Mouse (Mus musculus) CH12.LX (cell line): ENCODE results near the gene Stx8.

Experiments used
- CTCF ChIP-seq, 2 experiments: IDR thresholded peaks in 1 of 2; conservative IDR thresholded peaks in 1 of 2; 2 replicates each; pipeline ENCODE4 v1.5.1; 2011 to 2012; ENCODE audit warnings: low read depth in 2 of 2, low read length in 2 of 2, improper control_type of control experiment in 1 of 2, inconsistent platforms in 1 of 2, mild to moderate bottlenecking in 1 of 2, moderate library complexity in 1 of 2
- EP300 ChIP-seq: IDR thresholded peaks from 2 replicates; pipeline ENCODE4 v1.6.1; 2011; ENCODE audit warnings: low read length, improper control_type of control experiment
- KAT2A ChIP-seq: IDR thresholded peaks from 2 replicates; pipeline ENCODE4 v1.6.1; 2012; ENCODE audit warnings: low read length, improper control_type of control experiment, inconsistent platforms; ENCODE audit not compliant: insufficient replicate concordance
- POLR2A ChIP-seq: IDR thresholded peaks from 2 replicates; pipeline ENCODE4 v1.6.1; 2011; ENCODE audit warnings: low read depth, mild to moderate bottlenecking, improper control_type of control experiment, low read length

- 0 out of 2 replicates have a peak, but pooled peaks have one; percentile 28 for TF ChIP-seq KAT2A
- TF ChIP-seq CTCF (conservative IDR thresholded peaks at IDR 0.05 in 1 of 2, IDR thresholded peaks at IDR 0.05 in 1 of 2; ENCODE audit: low read depth in 2 of 2, low read length in 2 of 2): no peak
- TF ChIP-seq EP300: peak; percentile 97
- no peak for TF ChIP-seq POLR2A
Measured at GRCm38 (mm10) chr11:68199801-68200423, 233.9 kb downstream of the Stx8 start.
